In genomic region chr17:27881518-27881917, GRCm38 (mm10) we compare ENCODE assay signal across 9 mouse cellular contexts. TPM values are rescaled to one million over a fixed set of nuclear protein-coding genes. Genes with fewer than 3 reads are reported as not detected.
DNase-seq lines count a peak whose midpoint lies in the region; ATAC-seq lines count a peak whose summit lies in the region.
"Had no signal": no experiment of that assay in that cellular context is flagged by ENCODE, and none has a peak within 500 bp of the region (broad histone marks: within the 10 kb centered on the region; RNA-seq: fewer than 3 reads in every experiment).

No protein-coding gene starts in this region.

- 72% methylated on average over 11 of the region's 11 CpGs for WGBS in liver, embryonic 11.5 days

- no peaks in the 10 kb centered on the region for H3K9me3 ChIP-seq in liver, embryonic 11.5 days (ENCODE audit: control insufficient read depth, low read length)
- H3K9me3 ChIP-seq: embryonic facial prominence, embryonic 13.5 days had no signal

- DNase-seq in cerebellum, postnatal 10 days, result peak; percentile 51 to 60
- DNase-seq in cerebellum, adult 9-10 months, result no peak
- DNase-seq in liver, embryonic 11.5 days (ENCODE audit: low spot score), result no peak
- no peak for DNase-seq in liver
- no peak for DNase-seq in layer of hippocampus, adult 9-10 months (ENCODE audit: low spot score)
- DNase-seq in yolk sac, embryonic 10.5 days (ENCODE audit: low spot score), result no peak

- peaks cover 34% of the 10 kb centered on the region for H3K36me3 ChIP-seq in liver, embryonic 11.5 days (ENCODE audit: control insufficient read depth, insufficient read depth, low read length)

- 0 out of 2 replicates have a peak, but pooled peaks have one; percentile 29 for ATAC-seq in liver, embryonic 11.5 days (replicated peaks; ENCODE audit: low FRiP score)
- ATAC-seq in erythroid progenitor cell, adult 5-6 weeks (replicated peaks; ENCODE audit: low FRiP score, poor library complexity, severe bottlenecking), result 0 out of 2 replicates have a peak, but pooled peaks have one; percentile 35
- 0 out of 2 replicates have a peak, but pooled peaks have one; percentile 38 for ATAC-seq in megakaryocyte-erythroid progenitor cell, adult 5-6 weeks (replicated peaks; ENCODE audit: low FRiP score, low TSS enrichment, poor library complexity, severe bottlenecking)

- H3K27ac ChIP-seq in liver, embryonic 11.5 days (ENCODE audit: low read depth, low read length), result no peak overlapping the region
- H3K27ac ChIP-seq: embryonic facial prominence, embryonic 13.5 days had no signal

- no peak overlapping the region for H3K4me2 ChIP-seq in liver, embryonic 11.5 days
- H3K4me2 ChIP-seq: embryonic facial prominence, embryonic 13.5 days had no signal

- no peaks in the 10 kb centered on the region for H3K4me1 ChIP-seq in liver, embryonic 11.5 days (replicated peaks; ENCODE audit: control insufficient read depth, insufficient read depth, low read length)
- H3K4me1 ChIP-seq: embryonic facial prominence, embryonic 13.5 days had no signal

- H3K27me3 ChIP-seq in liver, embryonic 11.5 days (replicated peaks; ENCODE audit: control insufficient read depth, insufficient read depth, low read length), result no peaks in the 10 kb centered on the region
- H3K27me3 ChIP-seq: embryonic facial prominence, embryonic 13.5 days had no signal

- no peak overlapping the region for H3K9ac ChIP-seq in liver, embryonic 11.5 days (ENCODE audit: low read depth, low read length)
- H3K9ac ChIP-seq: embryonic facial prominence, embryonic 13.5 days had no signal

- no peak overlapping the region for H3K4me3 ChIP-seq in liver, embryonic 11.5 days (ENCODE audit: low read depth, low read length)
- H3K4me3 ChIP-seq: embryonic facial prominence, embryonic 13.5 days had no signal

RNA-seq across cellular contexts. Expression of gene Uhrf1bp1, which starts 25.3 kb away (rescaled TPM):
- polyA plus RNA-seq in liver, embryonic 11.5 days (2014; fragmentation: Nextera tagmentation; extraction: Ambion mirVana), result 9.2 and 9.4 TPM in 2 replicates
- total RNA-seq in erythroid progenitor cell, adult 5-6 weeks (2015; ENCODE audit: low replicate concordance), result 2.9 and 11.2 TPM in 2 replicates
- 4.2 and 6.0 TPM in 2 replicates for total RNA-seq in erythroid progenitor cell, adult 5-6 weeks (2017; ENCODE audit: low replicate concordance)
- 28.6 and 28.8 TPM in 2 replicates for total RNA-seq in megakaryocyte-erythroid progenitor cell, adult 5-6 weeks (2014; fragmentation: Nextera tagmentation)
- 14.1 and 15.1 TPM in 2 replicates for total RNA-seq in megakaryocyte-erythroid progenitor cell, adult 5-6 weeks (2017)

RNA-seq across cellular contexts. Expression of gene Anks1, which starts 27.6 kb away (rescaled TPM):
- 8.3 and 8.9 TPM in 2 replicates for polyA plus RNA-seq in liver, embryonic 11.5 days (2014; fragmentation: Nextera tagmentation; extraction: Ambion mirVana)
- total RNA-seq in erythroid progenitor cell, adult 5-6 weeks (2015; ENCODE audit: low replicate concordance), result 6.1 and 6.7 TPM in 2 replicates
- 3.8 and 4.6 TPM in 2 replicates for total RNA-seq in erythroid progenitor cell, adult 5-6 weeks (2017; ENCODE audit: low replicate concordance)
- 45.3 and 62.4 TPM in 2 replicates for total RNA-seq in megakaryocyte-erythroid progenitor cell, adult 5-6 weeks (2014; fragmentation: Nextera tagmentation)
- total RNA-seq in megakaryocyte-erythroid progenitor cell, adult 5-6 weeks (2017), result 21.0 and 21.1 TPM in 2 replicates

RNA-seq across cellular contexts. Expression of gene Taf11, which starts 28.1 kb away (rescaled TPM):
- polyA plus RNA-seq in liver, embryonic 11.5 days (2014; fragmentation: Nextera tagmentation; extraction: Ambion mirVana), result 61.0 and 70.0 TPM in 2 replicates
- total RNA-seq in erythroid progenitor cell, adult 5-6 weeks (2015; ENCODE audit: low replicate concordance), result 14.3 and 19.8 TPM in 2 replicates
- total RNA-seq in erythroid progenitor cell, adult 5-6 weeks (2017; ENCODE audit: low replicate concordance), result 15.1 and 15.3 TPM in 2 replicates
- 42.6 and 44.6 TPM in 2 replicates for total RNA-seq in megakaryocyte-erythroid progenitor cell, adult 5-6 weeks (2014; fragmentation: Nextera tagmentation)
- total RNA-seq in megakaryocyte-erythroid progenitor cell, adult 5-6 weeks (2017), result 38.1 and 40.8 TPM in 2 replicates

RNA-seq across cellular contexts. Expression of gene Snrpc, which starts 43.6 kb away (rescaled TPM):
- polyA plus RNA-seq in liver, embryonic 11.5 days (2014; fragmentation: Nextera tagmentation; extraction: Ambion mirVana), result 305 and 315 TPM in 2 replicates
- total RNA-seq in erythroid progenitor cell, adult 5-6 weeks (2015; ENCODE audit: low replicate concordance), result 69.2 and 80.1 TPM in 2 replicates
- 29.2 and 44.5 TPM in 2 replicates for total RNA-seq in erythroid progenitor cell, adult 5-6 weeks (2017; ENCODE audit: low replicate concordance)
- 160 and 260 TPM in 2 replicates for total RNA-seq in megakaryocyte-erythroid progenitor cell, adult 5-6 weeks (2014; fragmentation: Nextera tagmentation)
- total RNA-seq in megakaryocyte-erythroid progenitor cell, adult 5-6 weeks (2017), result 123 and 157 TPM in 2 replicates

Comparison
In these comparisons a context has a peak if more than half of its experiments do, and no peak if none do; other contexts are left out.
1. DNase-seq: peak in cerebellum, postnatal 10 days (2 of 2); none in cerebellum, adult 9-10 months (single experiment), liver, embryonic 11.5 days (single experiment), liver (single experiment), layer of hippocampus, adult 9-10 months (single experiment) and yolk sac, embryonic 10.5 days (single experiment).
2. Peak in every context shown above with its lines, with median percentiles within 50 percentile points of each other: ATAC-seq.